Mouse (Mus musculus) spleen, adult 2 months (tissue): ENCODE data around the gene Supv3l1.

Experiments
- CTCF ChIP-seq: fragments of 200-500 bp; IDR thresholded peaks from 2 replicates; pipeline ENCODE4 v1.5.1; 2011; ENCODE audit warnings: mild to moderate bottlenecking, inconsistent platforms; ENCODE audit not compliant: insufficient read depth, insufficient read length, insufficient replicate concordance; ENCODE audit errors: extremely low read depth
- POLR2A ChIP-seq: fragments of 200-500 bp; IDR thresholded peaks from 2 replicates; pipeline ENCODE4 v1.6.1; 2011; ENCODE audit warnings: low read depth, low read length, inconsistent platforms

DNA sequence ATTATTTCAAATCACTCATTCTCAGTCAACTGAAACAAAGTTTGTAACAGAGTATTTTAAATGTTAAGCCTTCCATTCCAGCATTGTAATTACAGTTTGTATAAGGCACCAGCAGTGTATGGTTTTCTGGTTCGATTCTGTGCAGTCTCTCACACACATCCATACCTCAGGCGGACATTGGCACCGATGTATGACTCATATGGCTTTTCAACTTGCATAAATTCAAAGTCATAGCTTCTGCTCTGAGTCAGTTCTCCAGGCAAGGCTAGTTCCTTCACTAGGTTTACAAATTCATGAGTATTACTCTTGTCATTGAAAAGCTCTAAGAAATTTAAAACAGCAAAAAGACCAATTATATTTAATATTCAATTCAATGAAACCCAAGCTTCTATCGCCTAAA, 20.2 kb upstream of the Supv3l1 start:
- TF ChIP-seq CTCF, result no peak
- TF ChIP-seq POLR2A, result no peak
